In the genomic region with DNA sequence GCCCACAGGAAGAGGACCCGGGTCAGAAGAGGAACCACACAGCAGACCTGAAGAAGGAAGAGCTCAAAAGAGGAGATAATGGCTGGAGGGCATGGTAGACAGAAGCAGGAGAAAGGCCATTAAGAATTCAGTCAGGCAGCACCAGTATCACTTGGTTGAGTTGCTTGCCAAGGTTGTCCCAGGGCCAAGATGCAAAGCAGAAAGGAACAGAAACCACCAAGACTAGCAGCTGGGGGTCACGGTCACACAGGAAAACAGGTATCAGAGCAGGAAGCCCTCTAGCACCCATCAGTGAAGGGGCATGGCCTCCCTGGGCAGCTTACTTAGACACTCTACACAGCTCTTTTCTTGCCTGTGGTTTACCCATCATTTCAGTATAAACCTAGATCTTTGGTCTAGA, we compare ENCODE assay signal across 25 mouse cellular contexts. TPM values are rescaled to one million over a fixed set of nuclear protein-coding genes. Genes with fewer than 3 reads are reported as not detected.
DNase-seq lines count a peak whose midpoint lies in the region; ATAC-seq and TF ChIP-seq lines count a peak whose summit lies in the region.
"Had no signal": no experiment of that assay in that cellular context is flagged by ENCODE, and none has a peak within 500 bp of the region (broad histone marks: within the 10 kb centered on the region; RNA-seq: fewer than 3 reads in every experiment).

No protein-coding gene starts in this region.

- H3K4me2 ChIP-seq in liver, postnatal 0 days (ENCODE audit: low read depth, low read length) = no peak overlapping the region
- no peak overlapping the region for H3K4me2 ChIP-seq in kidney, embryonic 16.5 days (replicated peaks; ENCODE audit: low read depth, low read length)
- H3K4me2 ChIP-seq: heart, embryonic 15.5 days; hindbrain, embryonic 12.5 days; liver, embryonic 13.5 days; midbrain, embryonic 15.5 days; neural tube, embryonic 12.5 days had no signal

- 49% methylated on average over 2 of the region's 2 CpGs for WGBS in liver, postnatal 0 days (ENCODE audit: insufficient replicate concordance)
- 23% methylated on average over 2 of the region's 2 CpGs for WGBS in bone marrow, adult 2 months
- 74% methylated on average over 2 of the region's 2 CpGs for WGBS in kidney, embryonic 16.5 days

- no peaks in the 10 kb centered on the region for H3K9me3 ChIP-seq in liver, postnatal 0 days (ENCODE audit: low read length)
- H3K9me3 ChIP-seq in kidney, embryonic 16.5 days (ENCODE audit: low read length) = no peaks in the 10 kb centered on the region
- H3K9me3 ChIP-seq: G1E; heart, embryonic 10.5 days; heart, embryonic 15.5 days; hindbrain, embryonic 12.5 days; liver, embryonic 13.5 days; midbrain, embryonic 15.5 days; neural tube, embryonic 12.5 days had no signal

- TF ChIP-seq CTCF in liver, postnatal 0 days (IDR thresholded peaks at IDR 0.05; ENCODE audit: low read depth) = no peak
- TF ChIP-seq CTCF in bone marrow, adult 2 months (IDR thresholded peaks at IDR 0.05; ENCODE audit: control insufficient read depth, insufficient read depth, low read length) = no peak

- no peak for TF ChIP-seq POLR2A in bone marrow, adult 2 months (IDR thresholded peaks at IDR 0.05; ENCODE audit: borderline replicate concordance, control insufficient read depth, low read depth, low read length)

- H3K36me3 ChIP-seq in liver, postnatal 0 days (replicated peaks; ENCODE audit: insufficient read depth, low read length) = no peaks in the 10 kb centered on the region
- no peaks in the 10 kb centered on the region for H3K36me3 ChIP-seq in kidney, embryonic 16.5 days (ENCODE audit: insufficient read depth, low read length)
- H3K36me3 ChIP-seq: G1E; heart, embryonic 10.5 days; heart, embryonic 15.5 days; hindbrain, embryonic 12.5 days; liver, embryonic 13.5 days; midbrain, embryonic 15.5 days; neural tube, embryonic 12.5 days had no signal

- no peak; the same call in 1 of the 2 replicates for ATAC-seq in liver, postnatal 0 days
- ATAC-seq in kidney, embryonic 16.5 days (ENCODE audit: low FRiP score, low TSS enrichment) = no peak
- ATAC-seq: intestine, embryonic 16.5 days; midbrain, embryonic 15.5 days had no signal

- H3K4me3 ChIP-seq in liver, postnatal 0 days (ENCODE audit: low read depth, low read length) = no peak overlapping the region
- H3K4me3 ChIP-seq in bone marrow, adult 2 months (replicated peaks; ENCODE audit: control insufficient read depth, low read depth, low read length) = no peak overlapping the region
- H3K4me3 ChIP-seq in kidney, embryonic 16.5 days (ENCODE audit: low read length) = no peak overlapping the region
- H3K4me3 ChIP-seq: erythroblast, embryonic 14.5 days; heart, embryonic 10.5 days; heart, embryonic 15.5 days; hindbrain, embryonic 12.5 days; liver, embryonic 13.5 days; midbrain, embryonic 15.5 days; neural tube, embryonic 12.5 days had no signal

- no peak overlapping the region for H3K9ac ChIP-seq in liver, postnatal 0 days (replicated peaks)
- H3K9ac ChIP-seq in kidney, embryonic 16.5 days (replicated peaks; ENCODE audit: low read length) = no peak overlapping the region
- H3K9ac ChIP-seq: heart, embryonic 15.5 days; hindbrain, embryonic 12.5 days; liver, embryonic 13.5 days; midbrain, embryonic 15.5 days; neural tube, embryonic 12.5 days had no signal

- no peaks in the 10 kb centered on the region for H3K4me1 ChIP-seq in liver, postnatal 0 days (ENCODE audit: insufficient read depth)
- peaks cover 3% of the 10 kb centered on the region; the same call in 1 of the 2 replicates for H3K4me1 ChIP-seq in bone marrow, adult 2 months (ENCODE audit: control insufficient read depth, insufficient read depth, low read length)
- H3K4me1 ChIP-seq in kidney, embryonic 16.5 days (ENCODE audit: insufficient read depth, low read length) = no peaks in the 10 kb centered on the region
- H3K4me1 ChIP-seq: heart, embryonic 10.5 days; heart, embryonic 15.5 days; hindbrain, embryonic 12.5 days; liver, embryonic 13.5 days; midbrain, embryonic 15.5 days; neural tube, embryonic 12.5 days had no signal

- DNase-seq in liver, postnatal 0 days = no peak
- no peak for DNase-seq in liver
- peak; percentile 46 to 53 for DNase-seq in B cell, adult 2 months
- peak; percentile 75 to 77 for DNase-seq in spleen, postnatal 36 days (ENCODE audit: low spot score in 2 of 2)
- no peak for DNase-seq in yolk sac, embryonic 10.5 days (ENCODE audit: low spot score)
- DNase-seq: adrenal gland, postnatal 14 days; cerebellum, adult 11-12 months; gastrocnemius, postnatal 10 days; heart, postnatal 36 days; kidney, adult 9 months; kidney, postnatal 14 days; liver, embryonic 13.5 days; lung, adult 2 months; lung, postnatal 10 days had no signal

- H3K27me3 ChIP-seq in liver, postnatal 0 days (ENCODE audit: insufficient read depth, low read length) = no peaks in the 10 kb centered on the region
- H3K27me3 ChIP-seq in kidney, embryonic 16.5 days (ENCODE audit: insufficient read depth, low read length) = no peaks in the 10 kb centered on the region
- H3K27me3 ChIP-seq: heart, embryonic 15.5 days; hindbrain, embryonic 12.5 days; liver, embryonic 13.5 days; midbrain, embryonic 15.5 days; neural tube, embryonic 12.5 days had no signal

- no peak for TF ChIP-seq EP300 in liver, postnatal 0 days (IDR thresholded peaks at IDR 0.05; ENCODE audit: low read depth)

- H3K27ac ChIP-seq in liver, postnatal 0 days (ENCODE audit: low read depth) = 0 out of 2 replicates have a peak overlapping the region, but pooled peaks have one; percentile 44
- H3K27ac ChIP-seq in bone marrow, adult 2 months (ENCODE audit: control insufficient read depth, insufficient read depth, low read depth, low read length, poor library complexity) = peak overlapping the region; percentile 48; the same call in 1 of the 2 replicates
- H3K27ac ChIP-seq in kidney, embryonic 16.5 days (ENCODE audit: low read length) = no peak overlapping the region
- H3K27ac ChIP-seq: heart, embryonic 10.5 days; heart, embryonic 15.5 days; hindbrain, embryonic 12.5 days; liver, embryonic 13.5 days; macrophage; midbrain, embryonic 15.5 days; neural tube, embryonic 12.5 days had no signal

RNA-seq across cellular contexts. Expression of a gene that starts 9.8 kb away (rescaled TPM):
- polyA plus RNA-seq in liver, postnatal 0 days (2015; fragmentation: Nextera tagmentation; extraction: Ambion mirVana) = 8.1 and 8.8 TPM in 2 replicates
- polyA plus RNA-seq in bone marrow, adult 2 months (2011; ENCODE audit: insufficient read depth, insufficient read length, low replicate concordance, missing spikeins) = 13.8 and 20.1 TPM in 2 replicates
- polyA plus RNA-seq in kidney, embryonic 16.5 days (2015; fragmentation: Nextera tagmentation; extraction: Ambion mirVana) = 18.2 and 22.8 TPM in 2 replicates

Comparison
In these comparisons a context has a peak if more than half of its experiments do, and no peak if none do; other contexts are left out.
1. DNase-seq: peak in B cell, adult 2 months (2 of 2) and spleen, postnatal 36 days (2 of 2); none in liver, postnatal 0 days (single experiment), liver (single experiment) and yolk sac, embryonic 10.5 days (single experiment).